Mouse (Mus musculus): ENCODE measurements around the gene Lyrm2. TPM values are rescaled to one million over a fixed set of nuclear protein-coding genes. Genes with fewer than 3 reads are reported as not detected.

Lyrm2 gene
- polyA plus RNA-seq, 1 experiment: 13.5 TPM

DNA sequence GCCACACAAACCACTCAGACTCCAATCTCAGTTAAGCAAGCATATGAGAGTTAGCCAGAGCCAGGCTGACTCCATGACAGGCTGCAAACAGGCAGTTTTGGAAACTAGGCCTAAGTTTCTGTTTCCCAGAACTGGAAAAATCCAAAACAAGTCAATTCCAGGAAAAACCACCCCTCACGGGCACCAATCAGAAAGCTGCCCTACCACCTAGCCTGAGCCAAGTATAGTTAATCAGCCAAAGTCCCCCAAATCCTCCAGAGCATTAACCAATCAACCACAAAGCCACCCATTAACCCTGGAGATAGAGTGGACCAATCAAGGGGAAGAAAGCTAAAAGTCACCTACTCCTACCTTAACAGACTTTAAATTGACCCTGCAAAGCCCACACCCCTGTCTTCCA lies 12.9 kb upstream of the Lyrm2 start:
- H3K4me3 ChIP-seq (ENCODE audit: control insufficient read depth, low read depth, low read length): no peak overlapping the region
- no peaks in the 10 kb centered on the region for H3K4me1 ChIP-seq (ENCODE audit: control insufficient read depth, insufficient read depth, low read length)
- H3K27ac ChIP-seq (ENCODE audit: control insufficient read depth, insufficient read depth, low read depth, low read length): no peak overlapping the region
- no peaks in the 10 kb centered on the region for H3K36me3 ChIP-seq (ENCODE audit: control insufficient read depth, insufficient read depth, low read length)
- TF ChIP-seq CTCF (IDR thresholded peaks at IDR 0.05; ENCODE audit: control insufficient read depth, insufficient read depth, insufficient replicate concordance, low read depth, low read length): no peak
- no peak for TF ChIP-seq POLR2A (IDR thresholded peaks at IDR 0.05; ENCODE audit: control insufficient read depth, low read depth, low read length)
- H3K27me3 ChIP-seq (ENCODE audit: control insufficient read depth, insufficient read depth, low read length): no peaks in the 10 kb centered on the region

DNA sequence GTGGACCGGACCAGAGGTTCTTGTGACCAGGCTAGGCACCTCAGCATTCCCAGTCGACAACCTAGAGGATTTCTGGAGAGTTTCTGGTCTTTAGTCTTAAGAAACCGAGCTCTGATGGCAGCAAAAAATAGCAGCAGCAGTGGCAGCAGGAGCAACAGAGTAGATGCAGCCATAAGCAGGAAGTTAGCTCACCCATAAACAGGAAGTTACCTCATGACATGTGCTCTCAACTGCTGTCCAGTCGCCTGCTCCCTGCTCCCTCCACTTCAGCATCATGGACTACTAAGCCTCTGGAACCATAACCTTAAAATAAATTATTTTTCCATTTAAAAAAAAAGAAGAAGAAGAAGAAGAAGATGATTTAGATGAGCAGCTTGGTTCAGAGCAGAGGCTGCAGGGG lies 11.0 kb upstream of the Lyrm2 start:
- H3K4me1 ChIP-seq (ENCODE audit: control insufficient read depth, insufficient read depth, low read length): no peaks in the 10 kb centered on the region
- no peak for TF ChIP-seq POLR2A (IDR thresholded peaks at IDR 0.05; ENCODE audit: control insufficient read depth, low read depth, low read length)
- no peak for TF ChIP-seq CTCF (IDR thresholded peaks at IDR 0.05; ENCODE audit: control insufficient read depth, insufficient read depth, insufficient replicate concordance, low read depth, low read length)

DNA sequence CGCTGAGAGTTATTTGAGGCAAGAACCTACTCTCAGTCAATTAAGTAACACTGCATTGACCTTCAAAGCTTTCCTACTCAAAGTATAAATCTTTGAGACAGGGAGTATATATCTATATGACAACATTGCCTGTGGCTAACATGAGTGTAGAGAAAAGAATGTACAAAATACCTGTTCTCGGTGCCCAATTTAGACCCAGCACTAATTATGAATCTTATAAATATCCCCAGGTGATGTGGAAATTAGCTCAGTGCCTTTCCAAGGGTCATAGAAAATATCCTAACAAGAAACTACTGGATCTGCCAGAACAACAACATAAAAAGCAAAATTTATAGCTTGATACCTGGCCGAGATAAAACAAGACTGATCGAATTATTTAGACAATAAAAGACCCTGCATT lies 1.1 kb upstream of the Lyrm2 start:
- Histone ChIP-seq H3K36me3 (ENCODE audit: control insufficient read depth, insufficient read depth, low read length) (no peaks in the 10 kb centered on the region), H3K4me1 (ENCODE audit: control insufficient read depth, insufficient read depth, low read length) (peaks cover 2% of the 10 kb centered on the region; the same call in 1 of the 2 replicates), H3K4me3 (ENCODE audit: control insufficient read depth, low read depth, low read length) (no peak overlapping the region), H3K27me3 (ENCODE audit: control insufficient read depth, insufficient read depth, low read length) (no peaks in the 10 kb centered on the region), H3K27ac (ENCODE audit: control insufficient read depth, insufficient read depth, low read depth, low read length) (no peak overlapping the region)
- TF ChIP-seq CTCF (IDR thresholded peaks at IDR 0.05; ENCODE audit: control insufficient read depth, insufficient read depth, insufficient replicate concordance, low read depth, low read length): no peak
- no peak for TF ChIP-seq POLR2A (IDR thresholded peaks at IDR 0.05; ENCODE audit: control insufficient read depth, low read depth, low read length)

More for the DNA sequence above, 11.0 kb upstream of the Lyrm2 start:
- no peak overlapping the region for H3K27ac ChIP-seq (ENCODE audit: control insufficient read depth, insufficient read depth, low read depth, low read length)
- no peaks in the 10 kb centered on the region for H3K36me3 ChIP-seq (ENCODE audit: control insufficient read depth, insufficient read depth, low read length)
- H3K4me3 ChIP-seq (ENCODE audit: control insufficient read depth, low read depth, low read length): no peak overlapping the region
- no peaks in the 10 kb centered on the region for H3K27me3 ChIP-seq (ENCODE audit: control insufficient read depth, insufficient read depth, low read length)

DNA sequence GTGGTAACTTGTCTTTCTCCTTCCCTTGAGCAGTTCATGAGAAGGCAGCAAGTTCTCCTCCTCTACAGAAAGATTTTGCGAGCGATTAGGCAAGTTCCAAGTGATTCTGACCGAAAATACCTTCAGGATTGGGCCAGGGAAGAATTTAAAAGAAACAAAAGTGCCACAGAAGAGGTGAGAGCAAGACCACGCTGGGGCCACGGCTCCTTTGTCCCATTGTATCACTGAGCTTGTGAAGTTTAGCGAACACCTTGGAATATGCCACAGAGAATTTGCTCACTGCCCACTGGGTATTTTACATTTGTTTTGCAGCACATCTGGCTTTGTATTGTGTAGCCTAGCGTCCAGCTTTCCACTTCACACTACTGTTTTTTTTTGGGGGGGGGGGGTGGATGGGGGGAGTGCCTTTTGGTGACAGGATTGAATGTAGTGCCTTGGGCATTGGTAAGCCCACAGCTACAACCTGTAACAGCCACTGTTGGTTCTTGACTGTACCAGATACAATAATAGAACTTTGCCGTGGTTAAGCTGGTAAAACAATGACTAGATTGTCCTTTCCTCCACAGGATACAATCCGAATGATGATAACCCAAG lies 621 bp downstream of the Lyrm2 start:
- TF ChIP-seq POLR2A (IDR thresholded peaks at IDR 0.05; ENCODE audit: control insufficient read depth, low read depth, low read length) (no peak), CTCF (IDR thresholded peaks at IDR 0.05; ENCODE audit: control insufficient read depth, insufficient read depth, insufficient replicate concordance, low read depth, low read length) (no peak)
- H3K27me3 ChIP-seq (ENCODE audit: control insufficient read depth, insufficient read depth, low read length): no peaks in the 10 kb centered on the region

DNA sequence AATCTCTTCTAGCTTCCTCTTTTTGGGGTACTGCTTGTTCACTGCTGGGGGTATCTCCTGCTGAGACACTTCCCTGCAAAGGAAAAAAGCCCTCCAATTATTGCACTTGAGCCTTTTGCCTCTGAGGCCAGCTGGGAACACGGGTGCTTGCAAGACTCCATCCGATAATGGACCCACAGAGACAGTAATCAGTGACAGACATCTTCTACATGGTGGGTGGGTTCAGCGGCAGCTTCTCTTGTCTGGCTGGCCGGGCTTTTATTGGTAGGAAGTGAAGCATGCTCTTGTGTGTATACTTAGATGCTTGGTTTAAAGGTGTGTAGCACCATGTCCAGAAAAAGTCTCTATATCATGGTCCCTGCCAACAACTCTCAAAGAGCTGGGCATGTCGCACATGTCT lies 17.4 kb downstream of the Lyrm2 start:
- no peak overlapping the region for H3K4me3 ChIP-seq (ENCODE audit: control insufficient read depth, low read depth, low read length)
- H3K4me1 ChIP-seq (ENCODE audit: control insufficient read depth, insufficient read depth, low read length): no peaks in the 10 kb centered on the region
- H3K27ac ChIP-seq (ENCODE audit: control insufficient read depth, insufficient read depth, low read depth, low read length): no peak overlapping the region
- TF ChIP-seq POLR2A (IDR thresholded peaks at IDR 0.05; ENCODE audit: control insufficient read depth, low read depth, low read length): no peak
- TF ChIP-seq CTCF (IDR thresholded peaks at IDR 0.05; ENCODE audit: control insufficient read depth, insufficient read depth, insufficient replicate concordance, low read depth, low read length): no peak
- H3K27me3 ChIP-seq (ENCODE audit: control insufficient read depth, insufficient read depth, low read length): no peaks in the 10 kb centered on the region
- no peaks in the 10 kb centered on the region for H3K36me3 ChIP-seq (ENCODE audit: control insufficient read depth, insufficient read depth, low read length)

More for the DNA sequence above, 621 bp downstream of the Lyrm2 start:
- Histone ChIP-seq H3K4me1 (ENCODE audit: control insufficient read depth, insufficient read depth, low read length) (peaks cover 2% of the 10 kb centered on the region; the same call in 1 of the 2 replicates), H3K27ac (ENCODE audit: control insufficient read depth, insufficient read depth, low read depth, low read length) (peak overlapping the region; percentile 85), H3K36me3 (ENCODE audit: control insufficient read depth, insufficient read depth, low read length) (no peaks in the 10 kb centered on the region), H3K4me3 (ENCODE audit: control insufficient read depth, low read depth, low read length) (peak overlapping the region; percentile 86)

DNA sequence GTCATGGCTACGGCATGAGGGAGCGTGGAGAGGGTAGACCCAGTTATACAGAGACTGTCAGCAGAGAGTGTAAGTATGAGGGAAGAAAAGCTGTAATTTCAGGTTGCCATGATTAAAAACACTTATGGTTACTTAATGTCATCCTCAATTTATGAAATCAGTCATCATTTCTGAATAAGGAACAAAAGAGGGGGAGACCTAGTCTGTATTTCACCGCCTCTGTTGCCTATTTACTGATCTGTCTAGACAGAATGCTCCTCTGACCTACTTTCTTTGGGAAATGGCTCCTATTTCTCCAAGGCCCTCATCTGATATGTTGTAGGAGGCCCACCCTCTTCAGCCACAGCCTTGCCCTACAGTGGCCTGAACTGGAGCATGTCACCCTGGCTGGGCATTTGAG lies 20.6 kb downstream of the Lyrm2 start:
- no peaks in the 10 kb centered on the region for H3K27me3 ChIP-seq (ENCODE audit: control insufficient read depth, insufficient read depth, low read length)
- TF ChIP-seq POLR2A (IDR thresholded peaks at IDR 0.05; ENCODE audit: control insufficient read depth, low read depth, low read length): no peak
- TF ChIP-seq CTCF (IDR thresholded peaks at IDR 0.05; ENCODE audit: control insufficient read depth, insufficient read depth, insufficient replicate concordance, low read depth, low read length): no peak
- no peak overlapping the region for H3K27ac ChIP-seq (ENCODE audit: control insufficient read depth, insufficient read depth, low read depth, low read length)
- no peaks in the 10 kb centered on the region for H3K36me3 ChIP-seq (ENCODE audit: control insufficient read depth, insufficient read depth, low read length)
- no peak overlapping the region for H3K4me3 ChIP-seq (ENCODE audit: control insufficient read depth, low read depth, low read length)
- peaks cover 3% of the 10 kb centered on the region for H3K4me1 ChIP-seq (ENCODE audit: control insufficient read depth, insufficient read depth, low read length)

DNA sequence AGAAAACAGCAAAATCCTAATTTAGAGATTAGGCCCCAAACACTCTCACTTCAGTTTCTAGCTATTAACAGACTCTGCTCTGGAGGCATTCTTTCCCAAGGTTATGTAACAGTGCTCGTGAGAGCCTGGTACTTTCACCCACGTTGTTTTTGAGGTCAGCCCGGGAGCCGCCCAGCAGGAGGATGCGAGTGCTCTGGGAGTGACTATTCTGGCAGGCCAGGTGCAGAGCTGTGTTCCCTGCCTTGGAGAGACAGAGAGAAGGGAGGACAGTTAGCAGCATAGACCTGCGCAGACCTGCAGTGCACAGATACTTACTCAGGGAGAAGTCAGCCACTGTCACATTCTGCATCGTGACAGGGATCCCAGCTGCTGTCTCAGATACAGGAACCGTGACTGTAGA lies 24.2 kb downstream of the Lyrm2 start:
- Histone ChIP-seq H3K4me3 (ENCODE audit: control insufficient read depth, low read depth, low read length) (no peak overlapping the region), H3K27ac (ENCODE audit: control insufficient read depth, insufficient read depth, low read depth, low read length) (no peak overlapping the region), H3K4me1 (ENCODE audit: control insufficient read depth, insufficient read depth, low read length) (peaks cover 4% of the 10 kb centered on the region), H3K27me3 (ENCODE audit: control insufficient read depth, insufficient read depth, low read length) (no peaks in the 10 kb centered on the region), H3K36me3 (ENCODE audit: control insufficient read depth, insufficient read depth, low read length) (no peaks in the 10 kb centered on the region)
- no peak for TF ChIP-seq POLR2A (IDR thresholded peaks at IDR 0.05; ENCODE audit: control insufficient read depth, low read depth, low read length)
- TF ChIP-seq CTCF (IDR thresholded peaks at IDR 0.05; ENCODE audit: control insufficient read depth, insufficient read depth, insufficient replicate concordance, low read depth, low read length): no peak

All from testis, adult 2 months (tissue).